Mouse (Mus musculus) CD4-positive, CD25-positive, alpha-beta regulatory T cell, adult 4 months (primary cell): ENCODE results near the gene Tex50. TPM values are rescaled to one million over a fixed set of nuclear protein-coding genes. Genes with fewer than 3 reads are reported as not detected.

Experiments
- ATAC-seq: one replicate; pipeline ENCODE4 v1.8.0; 2017
- polyA plus RNA-seq, 2 experiments: library from polyadenylated mRNA; unstranded; fragments of 100-300 nt; shearing (Covaris generic); gene quantifications; one replicate each; pipeline ENCODE4 v1.2.1; 2017

Gene Tex50
- polyA plus RNA-seq, 2 experiments from 2014 or later, result not detected

GRCm38 (mm10) chr1:161122661-161123418, 36.3 kb downstream of the Tex50 start:
- ATAC-seq, result no peak

- no peak for ATAC-seq
Observed at GRCm38 (mm10) chr1:161114591-161114990, 44.5 kb downstream of the Tex50 start.

- no peak for ATAC-seq
Observed at GRCm38 (mm10) chr1:161109216-161109615, 49.9 kb downstream of the Tex50 start.

Other genes with a start within 250 kb of the Tex50 start
- 10 to 100 TPM; 15.0 to 16.9 TPM for gene Serpinc1, start 180.7 kb downstream of the Tex50 start, polyA plus RNA-seq
- gene Zbtb37, start 124.5 kb downstream of the Tex50 start, polyA plus RNA-seq, result 10 to 100 TPM in 1 of 2 experiments, 1 to 10 TPM in 1; 8.3 to 11.0 TPM
- 10 to 100 TPM; 11.3 to 25.7 TPM for gene Dars2, start 88.7 kb downstream of the Tex50 start, polyA plus RNA-seq
- gene Cenpl, start 88.6 kb downstream of the Tex50 start, polyA plus RNA-seq, result 10 to 100 TPM; 17.1 to 18.1 TPM
- 10 to 100 TPM; 36.2 to 40.5 TPM for gene Klhl20, start 27.8 kb downstream of the Tex50 start, polyA plus RNA-seq
- gene Ankrd45, start 16.6 kb downstream of the Tex50 start, polyA plus RNA-seq, result not detected
- 100 to 1,000 TPM; 272 to 325 TPM for gene Prdx6, start 91.9 kb upstream of the Tex50 start, polyA plus RNA-seq
- gene Tnfsf4, start 236.1 kb upstream of the Tex50 start, polyA plus RNA-seq, result 1 to 10 TPM in 1 of 2 experiments, under 1 TPM in 1; 0.35 to 1.3 TPM